Mouse (Mus musculus) ES-Bruce4 (cell line): ENCODE results near the gene Eif3i. TPM values are rescaled to one million over a fixed set of nuclear protein-coding genes. Genes with fewer than 3 reads are reported as not detected.
A peak's percentile ranks its signal among the peaks of the same experiment; 100 is the strongest.
"Not testable (repeated sequence)": the region's sequence is repeated elsewhere in the genome, so short reads cannot be mapped to it uniquely, and the experiment has no call there.

ENCODE experiments used
- H3K27ac ChIP-seq: 2 replicates; pipeline ENCODE4 v1.5.1; 2012; ENCODE audit warnings: low read length, inconsistent platforms; ENCODE audit not compliant: insufficient read depth
- H3K27me3 ChIP-seq: 2 replicates; pipeline ENCODE4 v1.6.1; 2012; ENCODE audit warnings: mild to moderate bottlenecking, low read length, inconsistent platforms; ENCODE audit not compliant: control insufficient read depth, poor library complexity, insufficient read depth, severe bottlenecking
- H3K36me3 ChIP-seq: 2 replicates; pipeline ENCODE4 v1.6.1; 2012; ENCODE audit warnings: inconsistent platforms, mild to moderate bottlenecking, low read length, moderate library complexity; ENCODE audit not compliant: control insufficient read depth, poor library complexity, insufficient read depth, severe bottlenecking
- H3K4me1 ChIP-seq: one replicate; pipeline ENCODE4 v1.8.1; 2011; ENCODE audit warnings: low read length; ENCODE audit not compliant: control insufficient read depth, insufficient read depth
- H3K4me3 ChIP-seq: 2 replicates; pipeline ENCODE4 v1.5.1; 2011; ENCODE audit warnings: low read depth, mild to moderate bottlenecking, low read length
- H3K9ac ChIP-seq: 2 replicates; pipeline ENCODE4 v1.6.1; 2012; ENCODE audit warnings: low read depth, mild to moderate bottlenecking, inconsistent platforms; ENCODE audit not compliant: poor library complexity, severe bottlenecking
- H3K9me3 ChIP-seq: replicated peaks from 2 replicates; pipeline ENCODE4 v1.6.1; 2012; ENCODE audit warnings: mild to moderate bottlenecking, low read length, inconsistent platforms; ENCODE audit not compliant: control insufficient read depth, poor library complexity, insufficient read depth, severe bottlenecking
- CTCF ChIP-seq: IDR thresholded peaks from one replicate; pipeline ENCODE4 v1.8.1; 2011; ENCODE audit warnings: low read depth, low read length
- EP300 ChIP-seq: IDR thresholded peaks from 2 replicates; pipeline ENCODE4 v1.6.1; 2011; ENCODE audit warnings: low read depth, low read length; ENCODE audit not compliant: insufficient read depth
- POLR2A ChIP-seq: IDR thresholded peaks from one replicate; pipeline ENCODE4 v1.8.1; 2011; ENCODE audit warnings: low read length; ENCODE audit not compliant: insufficient read depth
- polyA plus RNA-seq: library from polyadenylated mRNA; stranded (reverse); fragments of >200 nt; gene quantifications from 2 replicates; pipeline ENCODE4 v1.2.4, GENCODE M21; 2011; ENCODE audit warnings: low read depth; ENCODE audit not compliant: missing spikeins, insufficient read depth, insufficient read length

Eif3i gene
- polyA plus RNA-seq, 1 experiment, result 252 TPM

GRCm38 (mm10) chr4:129556532-129557223 lies 43.8 kb downstream of the Eif3i start:
- H3K27ac ChIP-seq, result peak overlapping the region; percentile 39
- H3K9ac ChIP-seq, result peak overlapping the region; percentile 77
- H3K27me3 ChIP-seq, result no peaks in the 10 kb centered on the region
- H3K4me3 ChIP-seq, result peak overlapping the region; percentile 48
- TF ChIP-seq POLR2A, result peak; percentile 58
- TF ChIP-seq CTCF, result no peak
- 0 out of 2 replicates have a peak, but pooled peaks have one; percentile 52 for TF ChIP-seq EP300
- no peaks in the 10 kb centered on the region for H3K4me1 ChIP-seq
- H3K36me3 ChIP-seq, result no peaks in the 10 kb centered on the region
- no peaks in the 10 kb centered on the region for H3K9me3 ChIP-seq

GRCm38 (mm10) chr4:129555862-129556531 lies 44.5 kb downstream of the Eif3i start:
- Histone ChIP-seq H3K4me1 (no peaks in the 10 kb centered on the region), H3K27ac (peak overlapping the region; percentile 52; the same call in 1 of the 2 replicates), H3K9ac (peak overlapping the region; percentile 77), H3K27me3 (no peaks in the 10 kb centered on the region), H3K9me3 (no peaks in the 10 kb centered on the region), H3K4me3 (peak overlapping the region; percentile 72), H3K36me3 (no peaks in the 10 kb centered on the region)
- TF ChIP-seq EP300 (no peak), POLR2A (no peak)

GRCm38 (mm10) chr4:129555421-129555861 lies 45.0 kb downstream of the Eif3i start:
- Histone ChIP-seq H3K27ac (peak overlapping the region; percentile 52; the same call in 1 of the 2 replicates), H3K9me3 (no peaks in the 10 kb centered on the region), H3K9ac (peak overlapping the region; percentile 77), H3K36me3 (no peaks in the 10 kb centered on the region), H3K4me3 (peak overlapping the region; percentile 72), H3K27me3 (no peaks in the 10 kb centered on the region), H3K4me1 (no peaks in the 10 kb centered on the region)
- TF ChIP-seq CTCF, result peak; percentile 95
- no peak for TF ChIP-seq POLR2A

- not testable (repeated sequence) for H3K9me3 ChIP-seq, H3K27ac ChIP-seq, H3K9ac ChIP-seq, H3K27me3 ChIP-seq, H3K36me3 ChIP-seq, H3K4me3 ChIP-seq, H3K4me1 ChIP-seq
These were observed 45.9 kb downstream of the Eif3i start for GRCm38 (mm10) chr4:129554512-129554911.

DNA sequence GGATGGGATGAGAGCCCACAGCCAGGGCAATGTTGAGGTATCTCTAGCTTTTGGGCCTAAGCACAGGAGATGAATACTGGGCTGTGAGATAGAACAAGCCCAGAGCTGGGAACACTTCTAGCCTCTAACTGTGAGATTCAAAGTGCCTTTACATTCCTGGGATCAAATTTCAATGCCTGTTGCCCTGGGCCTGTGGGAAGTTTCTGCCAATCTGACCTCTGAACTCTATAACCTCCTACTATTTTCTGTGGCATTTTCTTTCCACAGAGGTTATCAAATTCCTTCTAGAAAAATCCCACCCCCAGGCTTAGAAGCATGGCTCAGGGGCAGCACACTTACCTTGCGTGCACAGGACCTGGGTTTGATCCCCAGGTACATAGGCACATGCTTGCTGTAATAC lies 50.2 kb downstream of the Eif3i start:
- Histone ChIP-seq H3K4me3 (no peak overlapping the region), H3K27ac (no peak overlapping the region), H3K36me3 (no peaks in the 10 kb centered on the region; the same call in 1 of the 2 replicates), H3K4me1 (peaks cover 1% of the 10 kb centered on the region), H3K9me3 (no peaks in the 10 kb centered on the region), H3K27me3 (no peaks in the 10 kb centered on the region), H3K9ac (no peak overlapping the region)
- TF ChIP-seq CTCF, result no peak
- TF ChIP-seq EP300, result no peak
- TF ChIP-seq POLR2A, result no peak

- no peak overlapping the region for H3K4me3 ChIP-seq
- no peaks in the 10 kb centered on the region; the same call in 1 of the 2 replicates for H3K36me3 ChIP-seq
- no peaks in the 10 kb centered on the region for H3K9me3 ChIP-seq
- H3K4me1 ChIP-seq, result peaks cover 4% of the 10 kb centered on the region
- H3K27me3 ChIP-seq, result no peaks in the 10 kb centered on the region
- no peak overlapping the region for H3K9ac ChIP-seq
- H3K27ac ChIP-seq, result no peak overlapping the region
- no peak for TF ChIP-seq EP300
- TF ChIP-seq CTCF, result no peak
- TF ChIP-seq POLR2A, result no peak
These were observed 51.1 kb downstream of the Eif3i start for GRCm38 (mm10) chr4:129549306-129549705.

DNA sequence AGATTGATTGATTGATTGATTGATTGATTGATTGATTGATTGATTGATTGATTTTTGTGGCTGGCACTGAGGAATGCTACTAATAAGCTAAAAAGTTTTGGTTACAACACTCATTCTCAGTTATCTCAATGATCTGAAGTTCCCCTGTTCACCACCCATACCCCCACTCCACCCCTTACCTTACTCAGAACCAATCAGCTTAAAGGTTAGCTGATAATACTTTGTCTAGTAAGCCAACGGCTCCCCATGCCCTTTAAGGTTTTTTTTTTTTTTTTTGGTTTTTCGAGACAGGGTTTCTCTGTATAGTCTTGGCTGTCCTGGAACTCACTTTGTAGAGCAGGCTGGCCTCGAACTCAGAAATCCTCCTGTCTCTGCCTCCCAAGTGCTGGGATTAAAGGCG lies 52.8 kb downstream of the Eif3i start:
- not testable (repeated sequence) for H3K9me3 ChIP-seq, H3K36me3 ChIP-seq, H3K27me3 ChIP-seq, H3K4me3 ChIP-seq, H3K9ac ChIP-seq, H3K4me1 ChIP-seq, H3K27ac ChIP-seq
